Mouse (Mus musculus) large intestine, adult 2 months (tissue): ENCODE results near the gene Samd4b. TPM values are rescaled to one million over a fixed set of nuclear protein-coding genes. Genes with fewer than 3 reads are reported as not detected.

Experiments
- DNase-seq: peaks from one replicate; pipeline ENCODE4 v3.0.0-alpha.2; 2012; ENCODE audit warnings: low read depth, low spot score
- WGBS: fragments of 180-500 bp; shearing (Covaris S2); methylation state at CpG from one replicate; pipeline ENCODE4 v1.1.7; 2018; 5-methylcytosine and 5-hydroxymethylcytosine counted together
- polyA plus RNA-seq: library from polyadenylated mRNA; depleted of rRNA; stranded (reverse); fragments of >200 nt; gene quantifications from 2 replicates; pipeline ENCODE4 v1.2.3, GENCODE M21; 2012

Gene Samd4b
- polyA plus RNA-seq, 1 experiment, result 45.3 TPM

DNA sequence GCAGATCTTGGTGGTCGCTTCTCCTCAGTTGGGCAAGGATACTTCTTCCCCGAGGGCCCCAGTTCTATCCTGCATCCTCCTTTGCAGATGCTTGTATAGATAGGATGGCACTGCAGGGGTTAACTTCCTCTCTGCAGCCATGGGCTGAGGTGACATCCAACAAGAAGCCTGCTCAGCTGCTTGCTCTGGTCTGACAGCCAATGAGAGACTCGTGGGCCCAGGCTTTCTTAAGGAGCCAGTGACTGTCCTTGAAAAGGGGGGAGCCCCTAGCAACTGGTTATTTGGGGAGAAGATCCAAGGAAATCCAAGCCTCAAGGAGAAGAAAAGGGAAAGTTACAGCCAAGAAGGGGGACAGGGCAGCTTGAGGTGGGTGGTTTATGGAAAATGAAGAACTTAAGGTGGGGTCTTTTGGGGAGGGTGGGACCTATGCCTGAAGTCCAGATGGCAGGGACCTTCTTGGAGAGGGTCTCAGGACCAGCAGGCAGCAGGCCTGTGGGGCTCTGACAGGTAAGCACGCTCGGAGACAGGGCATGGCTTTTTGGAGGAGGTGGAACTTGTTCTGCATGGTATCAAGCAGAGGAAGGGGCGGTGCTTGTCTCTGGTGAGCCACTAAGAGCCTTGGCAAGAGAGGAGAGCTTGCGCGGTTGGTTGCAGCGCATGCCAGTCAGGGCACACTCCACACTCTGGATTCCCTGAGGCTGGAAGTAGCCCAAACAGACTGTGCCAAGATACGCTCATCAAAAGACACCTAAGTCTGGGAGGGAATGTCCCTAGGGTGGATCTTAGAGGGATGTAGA, 133.3 kb downstream of the Samd4b start:
- DNase-seq, result no peak
- 68% methylated on average over 10 of the region's 10 CpGs for WGBS

DNA sequence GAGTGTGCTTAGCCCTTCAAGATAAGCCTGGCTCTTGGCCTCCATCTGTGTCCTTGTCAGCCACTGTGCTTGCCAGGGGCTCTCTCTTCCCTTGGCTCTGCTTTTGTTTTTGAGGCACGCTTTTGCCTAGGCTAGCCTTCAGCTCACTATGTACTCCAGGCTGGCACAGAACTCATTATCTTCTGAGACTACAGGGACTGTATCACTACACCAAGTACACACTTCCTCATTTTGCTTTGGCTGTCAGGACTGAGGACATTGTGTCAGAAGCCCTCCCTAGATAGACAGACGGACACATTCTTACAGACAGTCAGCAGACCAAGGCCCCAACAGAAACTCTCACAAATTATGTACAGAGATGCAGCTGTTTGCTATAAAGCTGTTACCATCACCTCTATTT, 135.2 kb downstream of the Samd4b start:
- DNase-seq, result no peak
- WGBS, result 90% methylated on average over 2 of the region's 2 CpGs

DNA sequence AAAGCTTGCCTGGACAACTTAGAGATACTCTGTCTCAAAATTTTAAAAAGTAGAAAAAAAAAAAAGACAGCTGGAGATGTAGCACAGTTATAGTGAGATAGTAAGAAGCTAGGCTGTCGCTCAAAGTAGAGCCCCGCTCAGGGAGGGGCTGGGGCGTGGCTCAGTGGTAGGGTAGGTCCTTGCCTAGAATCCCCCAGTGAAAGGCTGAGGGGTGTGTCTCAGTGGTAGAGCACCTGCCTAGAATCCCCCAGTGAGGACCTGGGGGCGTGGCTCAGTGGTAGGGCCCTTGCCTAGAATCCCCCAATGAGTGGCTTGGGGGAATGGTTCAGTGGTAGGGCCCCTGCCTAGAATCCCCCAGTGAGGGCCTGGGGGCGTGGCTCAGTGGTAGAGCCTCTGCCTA, 137.6 kb downstream of the Samd4b start:
- no peak for DNase-seq
- 91% methylated on average over 5 of the region's 5 CpGs for WGBS

DNA sequence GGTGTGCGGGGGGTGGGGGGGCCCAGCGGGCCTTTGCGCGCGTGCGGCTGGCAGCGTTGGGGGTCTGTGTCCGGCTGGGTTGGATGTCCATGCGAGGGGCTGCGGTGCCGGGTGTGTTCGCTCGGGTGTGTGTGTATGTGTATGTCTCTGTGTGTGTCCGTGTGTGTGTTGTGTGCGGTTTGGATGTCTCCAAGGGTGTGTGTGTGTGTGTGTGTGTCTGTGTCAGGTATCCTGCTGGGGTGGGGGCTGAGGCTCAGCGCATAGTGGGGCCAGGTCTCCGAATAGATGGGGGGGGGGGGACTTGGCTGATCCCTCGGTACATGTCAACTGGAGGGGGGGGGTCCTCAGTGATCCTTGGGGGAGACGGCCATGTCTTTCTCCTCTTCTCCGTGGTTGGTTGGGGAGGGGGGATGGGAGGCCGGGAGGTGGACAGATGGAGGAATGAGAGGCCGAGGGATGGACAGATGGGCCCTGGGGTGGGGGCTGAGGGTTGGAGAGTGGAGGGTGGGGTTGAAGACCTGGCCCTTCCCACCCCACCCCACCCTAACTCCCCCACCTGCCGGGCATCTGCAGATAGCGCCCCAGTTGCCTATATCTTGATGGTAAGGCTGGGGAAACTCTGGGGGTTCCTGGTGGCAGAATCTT, 145.5 kb downstream of the Samd4b start:
- no peak for DNase-seq
- 6% methylated on average over 24 of the region's 24 CpGs for whole genome bisulfite sequencing

DNA sequence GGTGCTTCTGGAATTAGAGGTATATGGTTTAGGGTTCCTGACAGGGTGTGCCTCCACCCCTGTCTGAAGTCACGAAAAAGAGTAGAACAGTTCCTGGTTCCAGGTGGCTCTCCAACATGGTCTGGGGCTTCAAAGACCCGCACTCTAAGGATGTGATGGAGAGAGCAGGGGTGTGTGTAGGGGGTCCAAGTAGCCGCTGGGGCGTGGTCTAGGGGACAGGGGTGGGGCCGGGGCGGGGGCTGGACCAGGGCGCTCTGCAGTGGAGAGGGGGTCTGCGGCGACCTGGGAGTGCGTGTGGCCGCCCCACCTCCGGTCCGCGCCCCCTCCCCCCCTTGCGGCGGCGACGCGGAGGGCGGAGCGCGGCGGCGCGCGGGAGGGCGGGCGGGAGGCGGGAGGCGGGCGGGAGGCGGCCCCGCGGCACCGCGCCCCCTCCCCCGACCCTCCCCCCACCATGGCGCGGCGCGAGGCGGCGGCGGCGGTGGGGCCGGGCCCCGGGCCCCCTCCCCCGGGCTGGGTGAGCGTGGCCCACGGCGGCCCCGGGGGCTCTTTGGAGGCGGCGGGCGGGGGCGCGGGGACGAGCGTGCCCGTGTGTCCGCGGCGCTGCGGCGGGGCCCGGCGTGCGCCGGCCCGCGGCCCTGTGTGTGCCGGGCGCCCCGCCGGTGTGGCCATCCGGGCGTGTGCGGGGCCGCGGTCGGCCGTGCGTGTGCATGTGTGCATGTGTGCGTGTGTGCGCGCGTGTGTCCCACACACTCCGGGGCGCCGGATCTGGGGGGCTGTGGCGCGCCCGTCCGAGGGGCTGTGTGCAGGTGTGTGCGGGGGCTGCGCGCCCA, 146.2 kb downstream of the Samd4b start, which contains the start of gene Lrfn1:
Lrfn1 (plus strand) TSS at position 450 of the 830 bp plus-strand sequence.
- 1% methylated on average over 55 of the region's 97 CpGs for WGBS
- DNase-seq, result no peak

DNA sequence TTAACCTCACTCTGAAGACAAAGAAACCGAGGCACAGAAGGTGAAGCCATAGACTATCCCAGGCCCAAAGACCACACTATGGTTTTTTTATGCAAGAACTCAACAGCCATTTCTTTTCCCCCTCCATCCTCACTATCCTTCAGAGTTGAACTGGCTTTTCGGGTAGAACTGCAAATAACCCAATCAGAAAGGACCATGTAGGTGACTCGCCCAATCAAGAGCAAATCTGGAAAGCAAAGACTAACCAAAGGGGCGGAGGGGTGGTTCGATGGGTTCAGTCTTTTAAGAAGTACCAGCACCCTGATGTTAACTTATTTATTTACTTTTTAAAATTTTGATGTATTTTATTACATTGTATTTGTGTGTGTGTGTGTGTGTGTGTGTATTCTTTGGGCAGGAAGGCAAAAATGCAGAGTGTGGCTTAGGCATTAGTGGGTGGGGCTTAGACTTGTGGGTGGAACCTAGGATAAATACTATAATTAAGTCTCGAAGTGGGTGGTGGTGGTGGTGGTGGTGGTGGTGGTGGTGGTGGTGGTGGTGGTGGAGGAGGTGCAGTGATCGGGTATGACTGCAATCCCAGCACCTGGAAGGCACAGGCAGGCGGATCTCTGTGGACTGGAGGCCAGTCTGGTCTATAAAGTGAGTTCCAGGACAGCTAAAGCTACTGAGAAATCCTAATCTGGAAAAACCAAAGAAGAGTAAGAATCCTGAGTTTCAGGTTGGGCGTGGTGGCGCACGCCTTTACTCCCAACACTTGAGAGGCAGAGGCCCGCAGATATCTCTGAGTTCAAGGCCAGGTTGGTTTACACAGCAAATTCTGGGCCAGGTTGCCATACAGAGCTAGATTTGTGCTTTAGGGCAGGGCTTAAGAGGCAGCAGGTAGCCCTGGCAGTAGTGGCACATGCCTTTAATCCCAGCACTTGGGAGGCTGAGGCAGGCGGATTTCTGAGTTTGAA, 149.8 kb downstream of the Samd4b start:
- no peak for DNase-seq
- 61% methylated on average over 13 of the region's 13 CpGs for WGBS

DNA sequence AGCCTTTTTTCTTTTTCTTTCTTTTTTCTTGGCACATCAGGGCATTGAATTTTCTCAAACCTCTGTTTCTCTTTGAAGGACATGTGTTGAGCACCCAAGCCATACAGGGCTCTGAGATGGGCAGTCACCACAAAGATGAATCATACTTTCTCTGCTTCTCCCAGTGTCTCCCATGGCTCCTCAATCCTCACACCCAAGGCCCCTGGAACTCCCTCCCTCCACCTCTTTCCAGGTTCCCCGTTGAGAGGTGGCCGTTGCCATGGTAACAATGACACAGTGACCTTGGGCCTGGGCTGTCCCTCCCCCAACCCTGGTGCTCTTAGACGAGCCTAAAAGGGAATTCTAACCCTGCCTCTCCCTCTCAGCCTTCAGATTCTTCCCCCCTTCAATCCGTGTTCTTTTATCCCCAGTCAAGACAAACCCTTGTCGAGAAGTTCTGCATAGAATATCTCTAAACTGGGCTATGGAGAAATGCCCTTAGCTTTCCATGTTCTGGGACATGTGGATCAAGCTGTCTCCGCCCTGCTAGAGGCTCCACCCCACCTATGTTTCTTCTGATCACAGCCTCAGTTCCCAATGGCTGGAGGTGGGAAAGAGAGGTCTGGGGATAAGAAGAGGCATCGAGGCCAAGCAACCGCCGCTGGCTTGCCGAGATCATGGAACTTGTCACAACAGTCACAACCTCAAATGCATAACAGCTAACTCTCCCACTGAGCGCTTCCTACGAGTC, 150.7 kb downstream of the Samd4b start:
- 47% methylated on average over 12 of the region's 12 CpGs for WGBS
- DNase-seq, result no peak

DNA sequence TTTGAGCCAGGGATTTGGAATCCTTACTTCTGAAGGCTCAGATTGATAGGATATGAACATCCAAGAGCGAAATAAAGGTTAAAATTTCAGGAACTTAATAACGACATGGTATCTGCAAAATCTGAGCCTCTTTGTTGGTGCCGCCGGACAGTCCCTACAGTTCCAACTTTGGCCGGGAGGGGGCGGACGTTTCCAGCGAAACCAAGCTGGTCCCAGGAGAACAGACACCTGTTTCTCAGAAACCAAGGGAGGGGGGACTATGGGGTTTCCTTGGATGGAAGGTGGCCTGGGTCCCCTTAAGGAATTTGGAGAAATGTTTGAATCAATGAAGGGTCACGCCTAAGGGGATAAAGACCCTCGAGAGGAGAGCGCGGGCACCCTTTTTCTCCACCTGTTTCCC, 151.5 kb downstream of the Samd4b start:
- WGBS, result 13% methylated on average over 12 of the region's 12 CpGs
- no peak for DNase-seq

DNA sequence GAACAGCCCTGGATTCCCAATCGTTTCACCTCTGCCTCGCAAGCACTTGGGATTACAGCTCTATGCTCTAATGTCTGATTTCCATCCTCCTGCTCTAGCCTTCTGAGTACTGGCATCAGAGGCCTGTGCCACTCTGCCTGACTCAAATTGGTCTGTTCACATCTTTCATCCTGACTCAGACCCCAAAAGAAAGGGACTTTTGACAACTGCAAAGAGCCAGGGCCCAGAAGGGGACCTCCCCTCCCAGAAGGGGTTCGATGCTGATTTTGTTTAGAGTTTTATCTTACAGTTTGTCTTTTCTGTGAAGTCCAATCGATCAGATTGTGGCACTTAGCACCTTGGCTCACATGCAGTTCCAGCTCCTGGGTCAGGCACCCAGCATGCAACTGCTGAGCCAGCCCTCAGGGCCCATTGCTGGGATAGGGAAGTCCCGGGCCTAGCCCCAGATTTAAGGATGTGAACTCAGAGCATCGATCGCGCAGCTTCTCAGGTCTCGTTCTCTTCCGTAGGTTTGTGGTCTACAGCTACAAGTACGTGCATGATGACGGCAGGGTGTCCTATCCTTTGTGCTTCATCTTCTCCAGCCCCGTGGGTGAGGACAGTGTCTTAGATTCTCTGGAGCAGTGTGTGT, 153.5 kb downstream of the Samd4b start:
- 82% methylated on average over 13 of the region's 13 CpGs for WGBS

DNA sequence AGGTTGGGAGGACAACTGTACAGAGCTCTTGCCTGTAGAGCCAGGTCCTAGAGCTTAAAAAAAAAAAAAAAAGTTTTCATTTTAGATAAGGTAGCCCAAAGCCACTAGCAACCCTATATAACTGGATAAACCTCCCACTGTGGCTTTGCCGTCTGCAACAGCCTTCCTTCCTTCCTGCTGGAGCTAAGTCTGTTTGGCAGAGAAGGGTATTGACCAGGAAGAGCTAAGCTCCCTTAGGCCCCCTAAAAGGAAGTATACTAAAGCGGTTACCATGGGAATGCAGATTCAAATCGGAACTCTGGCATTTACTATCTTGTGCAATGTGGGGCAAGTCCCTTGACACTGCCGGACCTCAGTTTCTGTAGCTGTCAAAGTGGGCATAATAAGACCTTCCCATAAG, 155.3 kb downstream of the Samd4b start:
- WGBS, result 9% methylated on average over 4 of the region's 4 CpGs

More for the DNA sequence above, 153.5 kb downstream of the Samd4b start:
- DNase-seq, result no peak

DNA sequence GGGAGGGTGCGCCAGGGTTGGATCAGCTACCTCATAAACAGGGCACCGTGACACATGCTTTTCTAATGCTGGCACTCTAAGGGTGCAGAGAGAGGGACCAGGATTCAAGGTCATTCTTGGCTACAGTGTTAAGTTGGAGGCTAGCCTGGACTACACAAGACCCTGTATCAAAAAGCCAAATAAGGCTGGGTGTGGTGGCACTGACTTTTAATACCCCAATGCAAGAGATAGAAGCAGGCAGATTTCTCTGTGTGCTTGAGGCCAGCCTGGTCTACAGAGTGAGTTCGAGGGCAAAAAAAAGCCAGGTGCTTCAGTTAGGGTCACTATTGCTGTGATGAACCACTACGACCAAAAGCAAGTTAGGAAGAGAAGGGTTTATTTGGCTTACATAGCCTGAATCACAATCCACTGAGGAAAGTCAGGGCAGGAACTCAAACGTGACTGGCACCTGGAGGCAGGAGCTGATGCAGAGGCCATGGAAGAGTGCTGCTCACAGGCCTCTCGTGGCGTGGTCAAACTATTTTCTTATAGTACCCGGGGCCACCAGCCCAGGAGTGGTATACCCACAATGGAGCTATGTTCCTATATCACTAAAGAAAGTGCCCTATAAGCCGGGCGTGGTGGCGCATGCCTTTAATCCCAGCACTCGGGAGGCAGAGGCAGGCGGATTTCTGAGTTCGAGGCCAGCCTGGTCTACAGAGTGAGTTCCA, 156.0 kb downstream of the Samd4b start:
- 83% methylated on average over 14 of the region's 14 CpGs for WGBS
- no peak for DNase-seq

More for the DNA sequence above, 155.3 kb downstream of the Samd4b start:
- DNase-seq, result no peak

DNA sequence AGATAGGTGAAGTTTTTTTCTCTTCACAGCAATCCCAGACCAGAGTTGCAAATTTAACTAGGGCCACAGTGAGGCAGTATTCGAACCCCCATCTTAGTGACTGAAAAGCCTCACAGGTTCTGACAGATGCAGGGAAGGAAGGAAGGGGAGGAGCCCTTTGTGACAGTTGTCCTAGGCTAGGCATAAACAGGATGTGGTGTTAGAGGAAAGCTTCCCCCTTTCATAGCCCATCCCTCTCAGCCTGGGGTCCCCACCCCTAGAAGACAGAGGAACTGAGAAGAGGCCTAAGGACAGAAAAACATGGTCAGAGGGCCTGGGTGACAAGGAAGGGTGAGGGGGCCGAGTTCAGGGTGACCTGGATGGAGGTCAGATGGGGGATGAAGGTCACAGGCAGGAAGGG, 157.2 kb downstream of the Samd4b start:
- 62% methylated on average over 2 of the region's 2 CpGs for WGBS
- no peak for DNase-seq

DNA sequence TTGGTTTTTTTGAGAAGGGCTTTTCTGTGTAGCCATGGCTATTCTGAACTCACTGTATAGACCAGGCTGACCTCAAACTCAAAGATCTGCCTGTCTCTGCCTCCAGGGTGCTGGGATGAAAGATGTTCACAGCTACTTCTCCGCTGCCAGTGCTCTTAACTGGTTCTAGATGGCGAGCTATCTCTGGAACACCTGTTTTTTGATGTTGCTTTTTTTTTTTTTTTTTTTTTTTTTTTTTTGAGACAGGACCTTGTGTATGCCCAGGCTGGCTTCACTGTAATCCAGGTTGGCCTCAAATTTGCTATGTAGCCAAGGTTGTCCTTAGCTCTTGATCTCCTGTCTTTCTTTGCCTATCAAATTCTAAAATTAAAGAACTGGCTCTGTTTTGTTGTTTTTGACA, 159.2 kb downstream of the Samd4b start:
- DNase-seq, result no peak
- 87% methylated on average over 2 of the region's 2 CpGs for WGBS

DNA sequence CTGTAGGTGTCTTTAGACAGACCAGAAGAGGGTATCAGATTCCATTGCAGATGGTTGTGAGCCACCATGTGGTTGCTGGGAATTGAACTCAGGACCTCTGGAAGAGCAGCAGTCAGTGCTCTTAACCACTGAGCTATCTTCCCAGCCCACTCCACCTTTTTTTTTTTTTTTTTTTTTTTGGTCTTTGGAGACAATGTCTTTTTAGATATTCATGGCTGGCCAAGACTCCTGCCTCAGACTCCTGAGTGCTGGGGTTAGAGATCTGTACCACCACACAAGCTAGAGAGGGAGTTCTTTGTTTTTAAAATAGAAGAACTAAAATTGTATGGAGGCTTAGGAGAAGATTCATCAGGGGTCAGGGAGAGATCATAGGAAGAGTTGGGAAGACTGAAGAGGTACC, 160.0 kb downstream of the Samd4b start:
- DNase-seq, result no peak

DNA sequence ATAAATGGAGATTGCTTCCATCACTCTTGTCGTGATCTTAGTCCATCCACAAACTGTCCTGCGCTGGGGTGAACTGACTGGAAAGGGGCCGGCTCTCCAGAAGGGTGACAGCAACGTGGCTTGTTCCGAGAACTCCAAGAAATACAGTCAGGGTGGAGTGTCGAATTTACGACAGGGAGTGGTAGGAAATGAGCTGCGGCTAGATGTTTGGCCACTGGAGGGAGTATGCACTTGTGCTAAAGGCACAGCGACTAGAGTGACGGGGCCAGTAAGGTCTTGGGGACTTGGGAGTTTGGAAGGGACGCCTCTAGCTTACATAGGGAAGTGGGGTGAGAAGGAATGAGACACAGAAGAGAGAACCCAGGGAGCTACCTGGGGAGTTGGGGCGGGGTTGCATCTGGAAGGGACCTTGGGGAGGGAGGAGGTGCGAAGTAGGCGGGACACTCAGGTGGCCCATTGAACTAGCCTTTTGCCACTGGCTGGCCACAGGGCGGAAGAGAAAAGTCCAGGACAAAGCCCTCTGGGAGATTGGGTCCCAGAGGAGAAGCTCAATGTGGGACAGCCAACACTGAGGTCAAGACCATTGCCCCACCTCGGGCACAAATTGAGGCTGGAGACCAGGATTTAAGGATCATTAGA, 160.9 kb downstream of the Samd4b start, which contains the start of gene Gmfg:
Gmfg (plus strand) TSS at position 516 of the 639 bp plus-strand sequence.
- DNase-seq, result peak; percentile 85
- 2% methylated on average over 16 of the region's 16 CpGs for WGBS

DNA sequence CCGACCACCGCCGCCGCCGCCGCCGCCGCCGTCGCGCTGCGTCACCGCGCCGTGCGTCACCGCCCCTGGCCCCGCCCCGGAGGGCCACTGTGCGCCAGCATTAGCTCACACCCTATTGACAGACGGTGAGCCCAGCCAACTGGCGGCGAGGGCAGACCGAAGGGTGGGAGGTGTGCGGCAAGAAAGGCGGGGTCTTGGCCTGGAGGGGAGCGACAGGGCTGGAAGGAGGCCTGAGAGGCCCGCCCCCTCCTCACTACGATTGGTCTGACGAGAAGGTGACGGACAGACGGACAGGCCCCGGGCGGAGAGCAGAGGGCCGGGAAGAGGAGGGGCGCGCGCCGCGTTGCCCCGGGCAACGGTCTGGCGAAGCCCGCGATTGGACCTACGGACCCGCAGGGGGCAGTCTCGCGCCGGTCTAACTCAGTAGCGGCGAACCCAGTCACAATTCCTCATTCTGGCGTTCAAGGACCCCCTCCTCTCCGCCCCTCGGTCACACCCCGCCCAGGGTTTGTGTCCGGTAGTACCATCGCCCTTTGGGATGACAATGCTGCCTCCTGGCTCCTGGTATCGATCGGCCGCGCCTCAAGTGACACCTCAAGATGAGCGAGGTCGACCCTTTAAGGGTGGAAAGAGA, 161.6 kb downstream of the Samd4b start:
- under 1% methylated on average over 59 of the region's 64 CpGs for WGBS
- peak; percentile 98 for DNase-seq
